In genomic region chr4:47474730-47475643, GRCm38 (mm10) we compare ENCODE assay signal across 8 mouse cellular contexts. TPM values are rescaled to one million over a fixed set of nuclear protein-coding genes. Genes with fewer than 3 reads are reported as not detected.
DNase-seq lines count a peak whose midpoint lies in the region; ATAC-seq lines count a peak whose summit lies in the region.

No protein-coding gene starts in this region.

- no peaks in the 10 kb centered on the region for H3K27me3 ChIP-seq in neural tube, embryonic 11.5 days (ENCODE audit: control insufficient read depth, insufficient read depth, low read length)
- no peaks in the 10 kb centered on the region for H3K27me3 ChIP-seq in hindbrain, embryonic 10.5 days (ENCODE audit: insufficient read depth, poor library complexity, severe bottlenecking)
- no peaks in the 10 kb centered on the region for H3K27me3 ChIP-seq in midbrain, embryonic 12.5 days

- H3K4me3 ChIP-seq in neural tube, embryonic 11.5 days (ENCODE audit: low read depth, low read length), result peak overlapping the region; percentile 78
- peak overlapping the region; percentile 77 for H3K4me3 ChIP-seq in hindbrain, embryonic 10.5 days
- peak overlapping the region; percentile 88 for H3K4me3 ChIP-seq in midbrain, embryonic 12.5 days

- H3K36me3 ChIP-seq in neural tube, embryonic 11.5 days (ENCODE audit: control insufficient read depth, insufficient read depth, low read length), result peaks cover 14% of the 10 kb centered on the region
- H3K36me3 ChIP-seq in hindbrain, embryonic 10.5 days, result peaks cover 65% of the 10 kb centered on the region
- H3K36me3 ChIP-seq in midbrain, embryonic 12.5 days, result peaks cover 48% of the 10 kb centered on the region

- intact Hi-C loops in left cerebral cortex, postnatal 14 days (cut with DNase I), result no loop called here

- H3K27ac ChIP-seq in neural tube, embryonic 11.5 days (ENCODE audit: low read depth, low read length), result peak overlapping the region; percentile 94
- H3K27ac ChIP-seq in hindbrain, embryonic 10.5 days, result peak overlapping the region; percentile 94
- H3K27ac ChIP-seq in midbrain, embryonic 12.5 days (replicated peaks), result peak overlapping the region; percentile 96

- no peak for ATAC-seq in CD4-positive, CD25-positive, alpha-beta regulatory T cell, adult 4 months
- ATAC-seq in neural tube, embryonic 11.5 days (ENCODE audit: insufficient read depth, low FRiP score, low TSS enrichment), result peak; percentile 3; the same call in 1 of the 2 replicates
- ATAC-seq in midbrain, embryonic 12.5 days (ENCODE audit: low FRiP score, low read depth), result peak; percentile 3; the same call in 1 of the 2 replicates

- peaks cover 8% of the 10 kb centered on the region for H3K4me1 ChIP-seq in neural tube, embryonic 11.5 days (ENCODE audit: control insufficient read depth, insufficient read depth, low read length)
- peaks cover 25% of the 10 kb centered on the region for H3K4me1 ChIP-seq in hindbrain, embryonic 10.5 days (replicated peaks)
- peaks cover 26% of the 10 kb centered on the region for H3K4me1 ChIP-seq in midbrain, embryonic 12.5 days

- H3K9me3 ChIP-seq in neural tube, embryonic 11.5 days (ENCODE audit: control insufficient read depth, low read length), result no peaks in the 10 kb centered on the region
- peaks cover 4% of the 10 kb centered on the region; the same call in 1 of the 2 replicates for H3K9me3 ChIP-seq in hindbrain, embryonic 10.5 days
- no peaks in the 10 kb centered on the region for H3K9me3 ChIP-seq in midbrain, embryonic 12.5 days

- 14% methylated on average over 31 of the region's 31 CpGs for WGBS in neural tube, embryonic 11.5 days
- WGBS in hindbrain, embryonic 10.5 days, result 15% methylated on average over 31 of the region's 31 CpGs
- 15% methylated on average over 31 of the region's 31 CpGs for WGBS in midbrain, embryonic 12.5 days

- peak overlapping the region; percentile 57 for H3K4me2 ChIP-seq in neural tube, embryonic 11.5 days (ENCODE audit: low read depth)
- H3K4me2 ChIP-seq in midbrain, embryonic 12.5 days (replicated peaks), result peak overlapping the region; percentile 81

- peak overlapping the region; percentile 90 for H3K9ac ChIP-seq in neural tube, embryonic 11.5 days (ENCODE audit: low read length)
- H3K9ac ChIP-seq in midbrain, embryonic 12.5 days (replicated peaks), result peak overlapping the region; percentile 90

- DNase-seq in CD4-positive, CD25-positive, alpha-beta regulatory T cell, adult 2 months (ENCODE audit: low read depth, low spot score), result peak; percentile 6
- peak; percentile 15 for DNase-seq in neural tube, embryonic 11.5 days (ENCODE audit: low spot score)
- no peak for DNase-seq in neural tube, embryonic 10.5 days (ENCODE audit: extremely low spot score, low spot score)
- DNase-seq in hindbrain, embryonic 10.5 days (ENCODE audit: low spot score), result no peak
- DNase-seq in left cerebral cortex, postnatal 14 days (ENCODE audit: low spot score in 2 of 2), result no peak
- no peak for DNase-seq in T-cell, adult 2 months (ENCODE audit: low spot score)

RNA-seq across cellular contexts. Expression of gene Sec61b, which starts 0.5 kb away (rescaled TPM):
- 100 to 1,000 TPM; 231 to 289 TPM for polyA plus RNA-seq in CD4-positive, CD25-positive, alpha-beta regulatory T cell, adult 4 months (2017; shearing (Covaris generic))
- polyA plus RNA-seq in neural tube, embryonic 11.5 days (2014; fragmentation: Nextera tagmentation; extraction: Ambion mirVana), result 350 and 400 TPM in 2 replicates
- 378 and 396 TPM in 2 replicates for polyA plus RNA-seq in hindbrain, embryonic 10.5 days (2016; fragmentation: Nextera tagmentation; extraction: Ambion mirVana)
- 295 and 325 TPM in 2 replicates for polyA plus RNA-seq in midbrain, embryonic 12.5 days (2016; fragmentation: Nextera tagmentation; extraction: Ambion mirVana)
- 10 to 100 TPM; 50.7 to 52.0 TPM for total RNA-seq in left cerebral cortex, postnatal 14 days (2021)

RNA-seq across cellular contexts. Expression of gene Alg2, which starts 0.9 kb away (rescaled TPM):
- 1 to 10 TPM; 8.3 to 9.2 TPM for polyA plus RNA-seq in CD4-positive, CD25-positive, alpha-beta regulatory T cell, adult 4 months (2017; shearing (Covaris generic))
- 150 and 162 TPM in 2 replicates for polyA plus RNA-seq in neural tube, embryonic 11.5 days (2014; fragmentation: Nextera tagmentation; extraction: Ambion mirVana)
- 94.9 and 120 TPM in 2 replicates for polyA plus RNA-seq in hindbrain, embryonic 10.5 days (2016; fragmentation: Nextera tagmentation; extraction: Ambion mirVana)
- 161 and 164 TPM in 2 replicates for polyA plus RNA-seq in midbrain, embryonic 12.5 days (2016; fragmentation: Nextera tagmentation; extraction: Ambion mirVana)
- 100 to 1,000 TPM; 139 to 152 TPM for total RNA-seq in left cerebral cortex, postnatal 14 days (2021)

Comparison
In these comparisons a context has a peak if more than half of its experiments do, and no peak if none do; other contexts are left out.
1. DNase-seq: peak in CD4-positive, CD25-positive, alpha-beta regulatory T cell, adult 2 months (single experiment) and neural tube, embryonic 11.5 days (single experiment); none in neural tube, embryonic 10.5 days (single experiment), hindbrain, embryonic 10.5 days (single experiment), left cerebral cortex, postnatal 14 days (0 of 2) and T-cell, adult 2 months (single experiment).
2. Peak in every context shown above with its lines, with median percentiles within 50 percentile points of each other: H3K27ac ChIP-seq and H3K4me3 ChIP-seq.